Mouse (Mus musculus): Measurements from ENCODE around the gene Hspa12b. TPM values are rescaled to one million over a fixed set of nuclear protein-coding genes. Genes with fewer than 3 reads are reported as not detected.

Hspa12b gene
- polyA plus RNA-seq, 1 experiment from 2014 or later: 23.7 TPM

DNA sequence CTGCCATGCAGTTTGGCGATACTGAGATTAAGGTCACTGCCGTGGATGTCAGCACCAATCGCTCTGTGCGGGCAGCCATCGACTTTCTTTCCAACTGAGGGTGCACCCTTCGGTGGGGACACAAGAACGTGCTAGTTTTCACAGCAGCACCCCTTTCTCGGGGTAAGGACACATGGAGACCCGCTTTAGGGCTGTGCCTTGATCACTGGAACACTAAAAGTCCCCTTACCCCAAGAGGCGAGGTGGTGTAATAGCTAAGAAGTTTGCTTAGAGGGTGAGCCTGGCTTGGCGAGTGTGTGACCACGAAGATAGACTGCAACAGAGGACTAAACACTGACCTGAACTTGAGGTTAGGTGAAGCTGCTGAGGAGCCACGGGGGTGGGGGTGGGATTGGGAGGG, 18.0 kb downstream of the Hspa12b start:
- Histone ChIP-seq H3K4me1 (ENCODE audit: insufficient read depth, low read length) (peaks cover 16% of the 10 kb centered on the region), H3K9me3 (ENCODE audit: low read length) (no peaks in the 10 kb centered on the region), H3K27ac (ENCODE audit: low read length) (no peak overlapping the region), H3K4me2 (replicated peaks; ENCODE audit: low read depth, low read length) (no peak overlapping the region), H3K9ac (replicated peaks; ENCODE audit: low read length) (no peak overlapping the region), H3K36me3 (ENCODE audit: insufficient read depth, low read length) (peaks cover 61% of the 10 kb centered on the region), H3K4me3 (ENCODE audit: low read length) (no peak overlapping the region), H3K27me3 (ENCODE audit: insufficient read depth, low read length) (no peaks in the 10 kb centered on the region)
- WGBS: 58% methylated on average over 13 of the region's 13 CpGs
- ATAC-seq (ENCODE audit: low FRiP score, low TSS enrichment): no peak

DNA sequence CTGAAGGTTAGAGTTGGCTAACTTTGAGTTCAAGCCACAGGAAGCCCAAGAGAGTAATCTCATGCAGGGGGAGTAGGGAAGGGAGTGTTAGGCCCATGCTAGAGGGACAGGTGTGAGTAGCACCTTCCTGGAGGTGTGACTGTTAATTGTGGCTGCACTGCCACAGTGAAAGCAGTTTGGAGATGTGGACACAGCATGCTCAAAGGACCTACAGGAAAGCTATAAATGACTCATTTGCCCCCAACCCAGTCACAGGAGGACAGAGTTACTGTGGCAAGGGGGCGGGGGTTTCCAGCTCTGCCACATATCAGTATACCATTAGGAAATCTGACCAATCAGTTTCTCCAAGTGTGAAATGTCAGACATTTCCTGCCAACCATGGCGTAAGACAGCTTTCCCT, 18.5 kb downstream of the Hspa12b start:
- 76% methylated on average over 2 of the region's 2 CpGs for WGBS
- H3K4me3 ChIP-seq (ENCODE audit: low read length): no peak overlapping the region
- H3K27ac ChIP-seq (ENCODE audit: low read length): no peak overlapping the region
- no peak overlapping the region for H3K9ac ChIP-seq (replicated peaks; ENCODE audit: low read length)
- H3K4me2 ChIP-seq (replicated peaks; ENCODE audit: low read depth, low read length): no peak overlapping the region
- peaks cover 60% of the 10 kb centered on the region for H3K36me3 ChIP-seq (ENCODE audit: insufficient read depth, low read length)
- no peaks in the 10 kb centered on the region for H3K9me3 ChIP-seq (ENCODE audit: low read length)
- H3K4me1 ChIP-seq (ENCODE audit: insufficient read depth, low read length): peaks cover 13% of the 10 kb centered on the region
- no peak for ATAC-seq (ENCODE audit: low FRiP score, low TSS enrichment)
- no peaks in the 10 kb centered on the region for H3K27me3 ChIP-seq (ENCODE audit: insufficient read depth, low read length)

GRCm38 (mm10) chr2:131146193-131147042, 19.3 kb downstream of the Hspa12b start:
- peaks cover 12% of the 10 kb centered on the region for H3K4me1 ChIP-seq (ENCODE audit: insufficient read depth, low read length)

DNA sequence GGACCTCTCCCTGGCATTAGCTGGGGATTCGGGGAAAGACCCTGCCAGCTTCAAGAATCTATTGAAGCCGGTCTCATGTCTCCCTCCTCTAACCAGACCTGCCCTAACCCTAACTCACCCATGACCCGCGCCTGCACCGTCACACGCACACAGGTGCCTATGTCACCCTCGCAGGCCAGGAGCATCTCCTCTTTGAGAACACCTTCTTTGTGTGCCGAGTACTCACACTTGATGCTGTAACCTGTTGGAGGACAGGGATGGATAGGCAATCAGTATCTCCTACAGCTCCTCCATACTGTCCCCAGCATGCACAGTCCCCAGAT, 19.9 kb downstream of the Hspa12b start:
- Histone ChIP-seq H3K4me1 (ENCODE audit: insufficient read depth, low read length) (peaks cover 11% of the 10 kb centered on the region), H3K27me3 (ENCODE audit: insufficient read depth, low read length) (no peaks in the 10 kb centered on the region), H3K9me3 (ENCODE audit: low read length) (no peaks in the 10 kb centered on the region), H3K36me3 (ENCODE audit: insufficient read depth, low read length) (peaks cover 73% of the 10 kb centered on the region), H3K4me3 (ENCODE audit: low read length) (no peak overlapping the region), H3K27ac (ENCODE audit: low read length) (no peak overlapping the region), H3K4me2 (replicated peaks; ENCODE audit: low read depth, low read length) (no peak overlapping the region), H3K9ac (replicated peaks; ENCODE audit: low read length) (no peak overlapping the region)
- 94% methylated on average over 8 of the region's 8 CpGs for WGBS
- no peak for ATAC-seq (ENCODE audit: low FRiP score, low TSS enrichment)

More at GRCm38 (mm10) chr2:131146193-131147042, 19.3 kb downstream of the Hspa12b start:
- Histone ChIP-seq H3K36me3 (ENCODE audit: insufficient read depth, low read length) (peaks cover 69% of the 10 kb centered on the region), H3K9me3 (ENCODE audit: low read length) (no peaks in the 10 kb centered on the region), H3K27ac (ENCODE audit: low read length) (no peak overlapping the region), H3K27me3 (ENCODE audit: insufficient read depth, low read length) (no peaks in the 10 kb centered on the region), H3K4me2 (replicated peaks; ENCODE audit: low read depth, low read length) (no peak overlapping the region), H3K9ac (replicated peaks; ENCODE audit: low read length) (no peak overlapping the region), H3K4me3 (ENCODE audit: low read length) (no peak overlapping the region)
- 82% methylated on average over 21 of the region's 21 CpGs for WGBS
- no peak for ATAC-seq (ENCODE audit: low FRiP score, low TSS enrichment)

- Histone ChIP-seq H3K27ac (ENCODE audit: low read length) (no peak overlapping the region), H3K4me3 (ENCODE audit: low read length) (no peak overlapping the region), H3K9ac (replicated peaks; ENCODE audit: low read length) (no peak overlapping the region), H3K4me1 (ENCODE audit: insufficient read depth, low read length) (no peaks in the 10 kb centered on the region), H3K36me3 (ENCODE audit: insufficient read depth, low read length) (peaks cover 64% of the 10 kb centered on the region), H3K27me3 (ENCODE audit: insufficient read depth, low read length) (no peaks in the 10 kb centered on the region), H3K9me3 (ENCODE audit: low read length) (no peaks in the 10 kb centered on the region), H3K4me2 (replicated peaks; ENCODE audit: low read depth, low read length) (no peak overlapping the region)
- 83% methylated on average over 8 of the region's 8 CpGs for WGBS
- no peak for ATAC-seq (ENCODE audit: low FRiP score, low TSS enrichment)
Measured at GRCm38 (mm10) chr2:131148353-131149253, 21.5 kb downstream of the Hspa12b start.

- no peak for ATAC-seq (ENCODE audit: low FRiP score, low TSS enrichment)
- no peaks in the 10 kb centered on the region for H3K4me1 ChIP-seq (ENCODE audit: insufficient read depth, low read length)
- WGBS: 87% methylated on average over 3 of the region's 3 CpGs
- H3K4me2 ChIP-seq (replicated peaks; ENCODE audit: low read depth, low read length): no peak overlapping the region
- H3K27me3 ChIP-seq (ENCODE audit: insufficient read depth, low read length): no peaks in the 10 kb centered on the region
- no peak overlapping the region for H3K27ac ChIP-seq (ENCODE audit: low read length)
- H3K36me3 ChIP-seq (ENCODE audit: insufficient read depth, low read length): peaks cover 60% of the 10 kb centered on the region
- H3K4me3 ChIP-seq (ENCODE audit: low read length): no peak overlapping the region
- no peak overlapping the region for H3K9ac ChIP-seq (replicated peaks; ENCODE audit: low read length)
- H3K9me3 ChIP-seq (ENCODE audit: low read length): no peaks in the 10 kb centered on the region
Measured at GRCm38 (mm10) chr2:131149254-131149578, 22.1 kb downstream of the Hspa12b start.

DNA sequence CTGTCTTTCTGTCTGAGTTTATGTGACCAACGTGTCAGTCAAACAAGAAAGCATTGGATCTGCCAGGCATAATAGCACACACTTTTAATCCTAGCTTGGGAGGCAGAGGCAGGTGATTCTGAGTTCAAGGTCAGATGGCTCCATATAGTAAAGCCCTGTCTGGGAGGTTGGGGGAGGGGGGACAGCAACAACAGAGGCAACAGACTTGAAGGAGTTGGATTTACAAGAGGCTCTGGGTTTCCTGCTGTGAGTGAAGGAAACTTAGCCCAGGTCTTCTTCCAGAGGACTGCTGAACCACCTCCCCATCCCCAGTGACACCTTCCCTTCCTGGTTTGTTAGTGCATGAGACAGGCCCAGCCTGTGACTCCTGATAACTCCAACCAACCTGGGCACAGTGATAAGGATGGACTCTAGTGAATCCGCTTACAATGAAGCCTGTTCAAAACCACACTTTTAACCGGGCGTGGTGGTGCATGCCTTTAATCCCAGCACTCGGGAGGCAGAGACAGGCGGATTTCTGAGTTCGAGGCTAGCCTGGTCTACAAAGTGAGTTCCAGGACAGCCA, 25.2 kb downstream of the Hspa12b start:
- Histone ChIP-seq H3K9ac (replicated peaks; ENCODE audit: low read length) (no peak overlapping the region), H3K36me3 (ENCODE audit: insufficient read depth, low read length) (peaks cover 31% of the 10 kb centered on the region), H3K4me2 (replicated peaks; ENCODE audit: low read depth, low read length) (no peak overlapping the region), H3K4me3 (ENCODE audit: low read length) (no peak overlapping the region), H3K27me3 (ENCODE audit: insufficient read depth, low read length) (no peaks in the 10 kb centered on the region), H3K27ac (ENCODE audit: low read length) (no peak overlapping the region), H3K9me3 (ENCODE audit: low read length) (no peaks in the 10 kb centered on the region), H3K4me1 (ENCODE audit: insufficient read depth, low read length) (no peaks in the 10 kb centered on the region)
- no peak for ATAC-seq (ENCODE audit: low FRiP score, low TSS enrichment)
- 93% methylated on average over 7 of the region's 7 CpGs for WGBS

DNA sequence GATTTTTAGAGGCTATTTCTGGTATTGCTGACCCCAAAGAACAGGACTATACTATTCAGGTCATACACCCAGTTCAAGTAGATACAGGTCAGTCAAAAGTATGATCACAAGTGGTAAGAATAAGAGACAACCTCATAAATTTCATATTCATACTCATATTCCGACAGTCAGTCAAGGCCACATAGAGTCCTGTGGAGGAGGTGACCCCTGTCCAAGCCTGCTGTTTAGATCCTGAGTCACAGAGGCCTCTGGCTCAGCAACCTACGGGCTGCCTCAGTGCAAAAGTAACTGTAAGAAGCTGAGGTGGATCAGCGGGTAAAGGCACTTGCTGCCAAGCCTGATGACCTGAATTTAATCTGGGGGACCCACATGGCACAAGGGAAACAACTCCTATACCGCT, 27.0 kb downstream of the Hspa12b start:
- Histone ChIP-seq H3K36me3 (ENCODE audit: insufficient read depth, low read length) (peaks cover 16% of the 10 kb centered on the region; the same call in 1 of the 2 replicates), H3K4me1 (ENCODE audit: insufficient read depth, low read length) (peaks cover 6% of the 10 kb centered on the region; the same call in 1 of the 2 replicates), H3K4me2 (replicated peaks; ENCODE audit: low read depth, low read length) (no peak overlapping the region), H3K27ac (ENCODE audit: low read length) (no peak overlapping the region), H3K9ac (replicated peaks; ENCODE audit: low read length) (no peak overlapping the region), H3K9me3 (ENCODE audit: low read length) (no peaks in the 10 kb centered on the region), H3K4me3 (ENCODE audit: low read length) (no peak overlapping the region), H3K27me3 (ENCODE audit: insufficient read depth, low read length) (no peaks in the 10 kb centered on the region)
- no peak for ATAC-seq (ENCODE audit: low FRiP score, low TSS enrichment)
- WGBS: 91% methylated on average over 4 of the region's 4 CpGs

DNA sequence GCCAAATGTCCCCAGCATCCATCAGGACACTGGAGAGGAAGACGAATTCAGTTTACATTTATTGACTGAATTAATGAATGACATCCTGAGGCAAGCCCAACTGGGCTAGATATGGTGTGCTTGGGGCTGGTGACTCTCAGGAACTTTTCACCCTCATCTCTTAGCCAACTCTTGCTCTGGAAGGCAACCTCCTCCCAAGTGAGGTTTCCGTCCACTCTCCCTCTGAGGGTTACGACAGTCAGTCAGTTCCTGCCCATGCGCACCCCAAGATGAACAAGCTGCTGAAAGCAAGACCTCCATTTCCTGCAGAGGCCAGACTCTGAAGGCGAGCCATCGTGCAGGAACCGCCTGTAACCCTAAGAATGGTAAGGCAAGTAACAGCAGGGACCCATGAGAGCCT, 29.9 kb downstream of the Hspa12b start:
- H3K27me3 ChIP-seq (ENCODE audit: insufficient read depth, low read length): no peaks in the 10 kb centered on the region
- no peak overlapping the region for H3K9ac ChIP-seq (replicated peaks; ENCODE audit: low read length)
- H3K27ac ChIP-seq (ENCODE audit: low read length): no peak overlapping the region
- no peak overlapping the region for H3K4me3 ChIP-seq (ENCODE audit: low read length)
- H3K4me1 ChIP-seq (ENCODE audit: insufficient read depth, low read length): peaks cover 13% of the 10 kb centered on the region
- no peaks in the 10 kb centered on the region for H3K36me3 ChIP-seq (ENCODE audit: insufficient read depth, low read length)
- H3K4me2 ChIP-seq (replicated peaks; ENCODE audit: low read depth, low read length): no peak overlapping the region
- ATAC-seq (ENCODE audit: low FRiP score, low TSS enrichment): no peak
- no peaks in the 10 kb centered on the region for H3K9me3 ChIP-seq (ENCODE audit: low read length)
- 89% methylated on average over 7 of the region's 7 CpGs for WGBS

Data from kidney, embryonic 16.5 days (tissue).